Mouse (Mus musculus): ENCODE data around the gene Rars. TPM values are rescaled to one million over a fixed set of nuclear protein-coding genes. Genes with fewer than 3 reads are reported as not detected.
"Not testable (repeated sequence)": the region's sequence is repeated elsewhere in the genome, so short reads cannot be mapped to it uniquely, and the experiment has no call there.

Gene Rars
- polyA plus RNA-seq, 1 experiment from 2014 or later: 97.2 TPM

GRCm38 (mm10) chr11:35857395-35858067, 23.2 kb upstream of the Rars start:
- no peak for ATAC-seq (ENCODE audit: low FRiP score, low TSS enrichment)
- no peak overlapping the region for H3K4me2 ChIP-seq (replicated peaks; ENCODE audit: low read depth, low read length)
- H3K27ac ChIP-seq (ENCODE audit: low read length): no peak overlapping the region
- no peaks in the 10 kb centered on the region for H3K9me3 ChIP-seq (ENCODE audit: low read length)
- 78% methylated on average over 12 of the region's 12 CpGs for WGBS
- H3K36me3 ChIP-seq (ENCODE audit: insufficient read depth, low read length): peaks cover 7% of the 10 kb centered on the region; the same call in 1 of the 2 replicates
- no peak overlapping the region for H3K9ac ChIP-seq (replicated peaks; ENCODE audit: low read length)
- H3K27me3 ChIP-seq (ENCODE audit: insufficient read depth, low read length): no peaks in the 10 kb centered on the region
- H3K4me1 ChIP-seq (ENCODE audit: insufficient read depth, low read length): no peaks in the 10 kb centered on the region
- no peak overlapping the region for H3K4me3 ChIP-seq (ENCODE audit: low read length)

GRCm38 (mm10) chr11:35856359-35857040, 22.2 kb upstream of the Rars start:
- 60% methylated on average over 11 of the region's 11 CpGs for WGBS
- Histone ChIP-seq H3K9me3 (ENCODE audit: low read length) (no peaks in the 10 kb centered on the region), H3K27me3 (ENCODE audit: insufficient read depth, low read length) (no peaks in the 10 kb centered on the region), H3K36me3 (ENCODE audit: insufficient read depth, low read length) (peaks cover 12% of the 10 kb centered on the region), H3K4me1 (ENCODE audit: insufficient read depth, low read length) (no peaks in the 10 kb centered on the region), H3K27ac (ENCODE audit: low read length) (no peak overlapping the region), H3K4me3 (ENCODE audit: low read length) (no peak overlapping the region), H3K4me2 (replicated peaks; ENCODE audit: low read depth, low read length) (no peak overlapping the region), H3K9ac (replicated peaks; ENCODE audit: low read length) (no peak overlapping the region)
- no peak for ATAC-seq (ENCODE audit: low FRiP score, low TSS enrichment)

- no peak overlapping the region for H3K4me2 ChIP-seq (replicated peaks; ENCODE audit: low read depth, low read length)
- 90% methylated on average over 7 of the region's 9 CpGs for WGBS
- ATAC-seq (ENCODE audit: low FRiP score, low TSS enrichment): no peak
- peaks cover 15% of the 10 kb centered on the region for H3K36me3 ChIP-seq (ENCODE audit: insufficient read depth, low read length)
- H3K4me3 ChIP-seq (ENCODE audit: low read length): no peak overlapping the region
- H3K9me3 ChIP-seq (ENCODE audit: low read length): no peaks in the 10 kb centered on the region
- H3K4me1 ChIP-seq (ENCODE audit: insufficient read depth, low read length): no peaks in the 10 kb centered on the region
- no peak overlapping the region for H3K27ac ChIP-seq (ENCODE audit: low read length)
- no peaks in the 10 kb centered on the region for H3K27me3 ChIP-seq (ENCODE audit: insufficient read depth, low read length)
- H3K9ac ChIP-seq (replicated peaks; ENCODE audit: low read length): no peak overlapping the region
Observed at GRCm38 (mm10) chr11:35855567-35855966, 21.3 kb upstream of the Rars start.

- Histone ChIP-seq H3K4me3 (ENCODE audit: low read length) (no peak overlapping the region), H3K27ac (ENCODE audit: low read length) (no peak overlapping the region), H3K4me2 (replicated peaks; ENCODE audit: low read depth, low read length) (no peak overlapping the region), H3K9ac (replicated peaks; ENCODE audit: low read length) (no peak overlapping the region), H3K27me3 (ENCODE audit: insufficient read depth, low read length) (no peaks in the 10 kb centered on the region), H3K9me3 (ENCODE audit: low read length) (no peaks in the 10 kb centered on the region), H3K36me3 (ENCODE audit: insufficient read depth, low read length) (peaks cover 15% of the 10 kb centered on the region), H3K4me1 (ENCODE audit: insufficient read depth, low read length) (no peaks in the 10 kb centered on the region)
- ATAC-seq (ENCODE audit: low FRiP score, low TSS enrichment): no peak
- 85% methylated on average over 5 of the region's 5 CpGs for WGBS
Observed at GRCm38 (mm10) chr11:35854941-35855340, 20.6 kb upstream of the Rars start.

- Histone ChIP-seq H3K36me3 (ENCODE audit: insufficient read depth, low read length) (peaks cover 14% of the 10 kb centered on the region), H3K9ac (replicated peaks; ENCODE audit: low read length) (no peak overlapping the region), H3K27me3 (ENCODE audit: insufficient read depth, low read length) (no peaks in the 10 kb centered on the region), H3K4me1 (ENCODE audit: insufficient read depth, low read length) (no peaks in the 10 kb centered on the region), H3K4me2 (replicated peaks; ENCODE audit: low read depth, low read length) (no peak overlapping the region), H3K27ac (ENCODE audit: low read length) (no peak overlapping the region), H3K4me3 (ENCODE audit: low read length) (no peak overlapping the region), H3K9me3 (ENCODE audit: low read length) (no peaks in the 10 kb centered on the region)
- WGBS: 93% methylated on average over 4 of the region's 4 CpGs
- ATAC-seq (ENCODE audit: low FRiP score, low TSS enrichment): no peak
Observed at GRCm38 (mm10) chr11:35853651-35854050, 19.3 kb upstream of the Rars start.

GRCm38 (mm10) chr11:35852731-35853130, 18.4 kb upstream of the Rars start:
- ATAC-seq (ENCODE audit: low FRiP score, low TSS enrichment): no peak
- no peaks in the 10 kb centered on the region for H3K9me3 ChIP-seq (ENCODE audit: low read length)
- WGBS: 51% methylated on average over 4 of the region's 4 CpGs
- no peak overlapping the region for H3K4me3 ChIP-seq (ENCODE audit: low read length)
- no peaks in the 10 kb centered on the region for H3K27me3 ChIP-seq (ENCODE audit: insufficient read depth, low read length)
- peaks cover 11% of the 10 kb centered on the region for H3K36me3 ChIP-seq (ENCODE audit: insufficient read depth, low read length)
- no peak overlapping the region for H3K27ac ChIP-seq (ENCODE audit: low read length)
- H3K4me1 ChIP-seq (ENCODE audit: insufficient read depth, low read length): no peaks in the 10 kb centered on the region
- H3K9ac ChIP-seq (replicated peaks; ENCODE audit: low read length): no peak overlapping the region
- no peak overlapping the region for H3K4me2 ChIP-seq (replicated peaks; ENCODE audit: low read depth, low read length)

GRCm38 (mm10) chr11:35844299-35844698, 10.0 kb upstream of the Rars start:
- Histone ChIP-seq H3K4me3 (ENCODE audit: low read length) (no peak overlapping the region), H3K9me3 (ENCODE audit: low read length) (no peaks in the 10 kb centered on the region), H3K9ac (replicated peaks; ENCODE audit: low read length) (no peak overlapping the region), H3K27me3 (ENCODE audit: insufficient read depth, low read length) (no peaks in the 10 kb centered on the region), H3K27ac (ENCODE audit: low read length) (no peak overlapping the region), H3K4me1 (ENCODE audit: insufficient read depth, low read length) (no peaks in the 10 kb centered on the region), H3K36me3 (ENCODE audit: insufficient read depth, low read length) (peaks cover 8% of the 10 kb centered on the region; the same call in 1 of the 2 replicates), H3K4me2 (replicated peaks; ENCODE audit: low read depth, low read length) (no peak overlapping the region)
- no peak for ATAC-seq (ENCODE audit: low FRiP score, low TSS enrichment)
- 82% methylated on average over 9 of the region's 9 CpGs for WGBS

- not testable (repeated sequence) for H3K9me3 ChIP-seq (ENCODE audit: low read length); H3K4me2 ChIP-seq (replicated peaks; ENCODE audit: low read depth, low read length)
- 84% methylated on average over 4 of the region's 4 CpGs for WGBS
Observed at GRCm38 (mm10) chr11:35842560-35842959, 8.3 kb upstream of the Rars start.

GRCm38 (mm10) chr11:35841738-35842325, 7.5 kb upstream of the Rars start:
- H3K4me3 ChIP-seq (ENCODE audit: low read length): no peak overlapping the region
- H3K27me3 ChIP-seq (ENCODE audit: insufficient read depth, low read length): no peaks in the 10 kb centered on the region
- no peak overlapping the region for H3K27ac ChIP-seq (ENCODE audit: low read length)
- no peak for ATAC-seq (ENCODE audit: low FRiP score, low TSS enrichment)
- no peak overlapping the region for H3K9ac ChIP-seq (replicated peaks; ENCODE audit: low read length)
- H3K36me3 ChIP-seq (ENCODE audit: insufficient read depth, low read length): peaks cover 8% of the 10 kb centered on the region; the same call in 1 of the 2 replicates
- peaks cover 5% of the 10 kb centered on the region; the same call in 1 of the 2 replicates for H3K4me1 ChIP-seq (ENCODE audit: insufficient read depth, low read length)
- 85% methylated on average over 21 of the region's 21 CpGs for WGBS
- H3K9me3 ChIP-seq (ENCODE audit: low read length): no peaks in the 10 kb centered on the region
- no peak overlapping the region for H3K4me2 ChIP-seq (replicated peaks; ENCODE audit: low read depth, low read length)

More at GRCm38 (mm10) chr11:35842560-35842959, 8.3 kb upstream of the Rars start:
- H3K9ac ChIP-seq (replicated peaks; ENCODE audit: low read length); H3K27ac ChIP-seq (ENCODE audit: low read length); H3K36me3 ChIP-seq (ENCODE audit: insufficient read depth, low read length); ATAC-seq (ENCODE audit: low FRiP score, low TSS enrichment); H3K4me1 ChIP-seq (ENCODE audit: insufficient read depth, low read length); H3K4me3 ChIP-seq (ENCODE audit: low read length); H3K27me3 ChIP-seq (ENCODE audit: insufficient read depth, low read length): not testable (repeated sequence)

GRCm38 (mm10) chr11:35840806-35841205, 6.5 kb upstream of the Rars start:
- not testable (repeated sequence) for H3K4me2 ChIP-seq (replicated peaks; ENCODE audit: low read depth, low read length); H3K9ac ChIP-seq (replicated peaks; ENCODE audit: low read length); H3K27ac ChIP-seq (ENCODE audit: low read length); H3K9me3 ChIP-seq (ENCODE audit: low read length); H3K27me3 ChIP-seq (ENCODE audit: insufficient read depth, low read length); H3K36me3 ChIP-seq (ENCODE audit: insufficient read depth, low read length); H3K4me1 ChIP-seq (ENCODE audit: insufficient read depth, low read length); ATAC-seq (ENCODE audit: low FRiP score, low TSS enrichment); H3K4me3 ChIP-seq (ENCODE audit: low read length)
- WGBS: 91% methylated on average over 4 of the region's 4 CpGs
